Mouse (Mus musculus): Measurements from ENCODE around the gene Dlk2. TPM values are rescaled to one million over a fixed set of nuclear protein-coding genes. Genes with fewer than 3 reads are reported as not detected.

The Dlk2 gene
- total RNA-seq, 2 experiments from 2014 or later = 0.21 TPM; not detected in 1

- no peak for DNase-seq
These were observed 23.4 kb upstream of the Dlk2 start for GRCm38 (mm10) chr17:46273803-46274236.

- no peak for DNase-seq
These were observed 22.8 kb upstream of the Dlk2 start for GRCm38 (mm10) chr17:46274465-46274864.

- DNase-seq = no peak
These were observed 22.2 kb upstream of the Dlk2 start for GRCm38 (mm10) chr17:46275034-46275433.

- DNase-seq = no peak
These were observed 21.7 kb upstream of the Dlk2 start for GRCm38 (mm10) chr17:46275506-46275905.

GRCm38 (mm10) chr17:46277586-46277985 lies 19.6 kb upstream of the Dlk2 start:
- DNase-seq = no peak

GRCm38 (mm10) chr17:46278011-46278765 lies 19.0 kb upstream of the Dlk2 start:
- no peak for DNase-seq

GRCm38 (mm10) chr17:46282483-46283123 lies 14.6 kb upstream of the Dlk2 start, which contains the start of gene Tjap1:
Gene Tjap1 (minus strand): TSS chr17:46283026.
- peak; percentile 92 for DNase-seq

- DNase-seq = no peak
These were observed 14.1 kb upstream of the Dlk2 start for GRCm38 (mm10) chr17:46283140-46283539.

GRCm38 (mm10) chr17:46283911-46284310 lies 13.3 kb upstream of the Dlk2 start:
- no peak for DNase-seq

GRCm38 (mm10) chr17:46284653-46285052 lies 12.6 kb upstream of the Dlk2 start:
- no peak for DNase-seq

- no peak for DNase-seq
These were observed 11.8 kb upstream of the Dlk2 start for GRCm38 (mm10) chr17:46285407-46285806.

GRCm38 (mm10) chr17:46287678-46288095 lies 9.5 kb upstream of the Dlk2 start:
- peak; percentile 64 for DNase-seq

- DNase-seq = no peak
These were observed 620 bp upstream of the Dlk2 start for GRCm38 (mm10) chr17:46296601-46297000.

GRCm38 (mm10) chr17:46297028-46297363 lies 225 bp upstream of the Dlk2 start:
- no peak for DNase-seq

GRCm38 (mm10) chr17:46298220-46298913 lies 1.1 kb downstream of the Dlk2 start:
- peak; percentile 70 for DNase-seq

GRCm38 (mm10) chr17:46301892-46302291 lies 4.7 kb downstream of the Dlk2 start:
- DNase-seq = no peak

GRCm38 (mm10) chr17:46304184-46304583 lies 7.0 kb downstream of the Dlk2 start:
- no peak for DNase-seq

- no peak for DNase-seq
These were observed 9.7 kb downstream of the Dlk2 start for GRCm38 (mm10) chr17:46306956-46307355.

- DNase-seq = no peak
These were observed 12.6 kb downstream of the Dlk2 start for GRCm38 (mm10) chr17:46309835-46310234.

GRCm38 (mm10) chr17:46310515-46310914 lies 13.3 kb downstream of the Dlk2 start:
- DNase-seq = no peak

- no peak for DNase-seq
These were observed 16.0 kb downstream of the Dlk2 start for GRCm38 (mm10) chr17:46313135-46313715.

GRCm38 (mm10) chr17:46315813-46316212 lies 18.6 kb downstream of the Dlk2 start:
- no peak for DNase-seq

- DNase-seq = no peak
These were observed 23.3 kb downstream of the Dlk2 start for GRCm38 (mm10) chr17:46320492-46320891.
